Mouse (Mus musculus) hindbrain, postnatal 0 days (tissue): Measurements from ENCODE around the gene Gm45753. TPM values are rescaled to one million over a fixed set of nuclear protein-coding genes. Genes with fewer than 3 reads are reported as not detected.

ENCODE experiments used
- ATAC-seq: fragments of 200-750 bp; cut with Nextera tagmentation; 2 replicates; pipeline ENCODE4 v1.8.0; 2017; ENCODE audit warnings: mild to moderate bottlenecking, moderate TSS enrichment, moderate library complexity
- DNase-seq: peaks from one replicate; pipeline ENCODE4 v3.0.0-alpha.2; 2015; ENCODE audit warnings: low spot score
- H3K27ac ChIP-seq: fragments of 300-500 bp; sonication (generic); 2 replicates; pipeline ENCODE4 v1.5.1; 2014; ENCODE audit warnings: mild to moderate bottlenecking
- H3K27me3 ChIP-seq: fragments of 300-500 bp; sonication (generic); 2 replicates; pipeline ENCODE4 v1.6.1; 2014; ENCODE audit warnings: low read length, mixed read lengths; ENCODE audit not compliant: insufficient read depth
- H3K36me3 ChIP-seq: fragments of 300-500 bp; sonication (generic); 2 replicates; pipeline ENCODE4 v1.6.1; 2014; ENCODE audit warnings: low read length, mixed read lengths; ENCODE audit not compliant: insufficient read depth
- H3K4me1 ChIP-seq: fragments of 300-500 bp; sonication (generic); 2 replicates; pipeline ENCODE4 v1.6.1; 2014; ENCODE audit warnings: antibody characterized with exemption, low read length, mixed read lengths; ENCODE audit not compliant: insufficient read depth
- H3K4me2 ChIP-seq: fragments of 300-500 bp; sonication (generic); 2 replicates; pipeline ENCODE4 v1.6.1; 2014; ENCODE audit warnings: low read depth, mild to moderate bottlenecking, low read length, moderate library complexity, mixed read lengths
- H3K4me3 ChIP-seq: fragments of 300-500 bp; sonication (generic); 2 replicates; pipeline ENCODE4 v1.5.1; 2014; ENCODE audit warnings: low read length
- H3K9ac ChIP-seq: fragments of 300-500 bp; sonication (generic); replicated peaks from 2 replicates; pipeline ENCODE4 v1.6.1; 2014; ENCODE audit warnings: mild to moderate bottlenecking, low read length, moderate library complexity, mixed read lengths
- H3K9me3 ChIP-seq: fragments of 300-500 bp; sonication (generic); 2 replicates; pipeline ENCODE4 v1.6.1; 2016; ENCODE audit warnings: low read length, mixed read lengths
- CTCF ChIP-seq: IDR thresholded peaks from 2 replicates; pipeline ENCODE4 v1.5.1; 2016; ENCODE audit warnings: antibody characterized with exemption, control low read depth, low read depth
- WGBS: fragments of 180-500 bp; shearing (Covaris S2); extraction: QIAGEN DNeasy Blood & Tissue Kit; methylation state at CpG from one replicate; pipeline ENCODE4 v1.1.7; 2014; 5-methylcytosine and 5-hydroxymethylcytosine counted together
- polyA plus RNA-seq: library from polyadenylated mRNA; unstranded; fragments of >200 nt; fragmentation: Nextera tagmentation; extraction: Ambion mirVana; gene quantifications from 2 replicates; pipeline ENCODE4 v1.2.1, GENCODE M21; 2015
- total RNA-seq: library from RNA; depleted of rRNA; stranded (reverse); fragments of >200 nt; gene quantifications from 2 replicates; pipeline ENCODE4 v1.2.3, GENCODE M21; 2014; rRNA removed

Gene Gm45753
- total RNA-seq (not detected in 2 replicates), polyA plus RNA-seq (not detected in 2 replicates)

GRCm38 (mm10) chr8:45308366-45308765, at the start of gene Gm45753:
Gene Gm45753, minus strand, starts transcription at chr8:45308466.
- DNase-seq (no peak), ATAC-seq (no peak)
- H3K4me2 ChIP-seq: no peak within 1 kb of the TSS
- H3K27ac ChIP-seq: no peak within 1 kb of the TSS
- WGBS: 93% methylated on average over 13 of the region's 13 CpGs
- no peak for TF ChIP-seq CTCF
- H3K9ac ChIP-seq: no peak within 1 kb of the TSS
- no peak within 1 kb of the TSS for H3K4me3 ChIP-seq
- H3K27me3 ChIP-seq: no peaks in the 10 kb centered on the region
- no peaks in the 10 kb centered on the region for H3K36me3 ChIP-seq
- H3K9me3 ChIP-seq: no peaks in the 10 kb centered on the region
- no peaks in the 10 kb centered on the region for H3K4me1 ChIP-seq

- Histone ChIP-seq H3K9ac (no peak overlapping the region), H3K4me1 (0 out of 2 replicates have a peak, but pooled peaks cover 2% of the 10 kb centered on the region), H3K27me3 (no peaks in the 10 kb centered on the region), H3K4me2 (no peak overlapping the region), H3K27ac (no peak overlapping the region), H3K36me3 (peaks cover 15% of the 10 kb centered on the region), H3K9me3 (no peaks in the 10 kb centered on the region), H3K4me3 (no peak overlapping the region)
- DNase-seq (no peak), ATAC-seq (no peak)
- 82% methylated on average over 6 of the region's 6 CpGs for WGBS
- no peak for TF ChIP-seq CTCF
Observed at GRCm38 (mm10) chr8:45355809-45356208, 47.5 kb upstream of the Gm45753 start.

- no peaks in the 10 kb centered on the region for H3K27me3 ChIP-seq
- H3K9ac ChIP-seq: no peak overlapping the region
- TF ChIP-seq CTCF: peak; percentile 97
- no peaks in the 10 kb centered on the region for H3K9me3 ChIP-seq
- peak; percentile 78 for DNase-seq
- peaks cover 3% of the 10 kb centered on the region; the same call in 1 of the 2 replicates for H3K36me3 ChIP-seq
- no peak overlapping the region for H3K27ac ChIP-seq
- 18% methylated on average over 6 of the region's 6 CpGs for WGBS
- H3K4me3 ChIP-seq: no peak overlapping the region
- no peaks in the 10 kb centered on the region for H3K4me1 ChIP-seq
- peak; percentile 51; the same call in 1 of the 2 replicates for ATAC-seq
- H3K4me2 ChIP-seq: no peak overlapping the region
Observed at GRCm38 (mm10) chr8:45345031-45345430, 36.8 kb upstream of the Gm45753 start.

- peaks cover 5% of the 10 kb centered on the region; the same call in 1 of the 2 replicates for H3K36me3 ChIP-seq
- H3K9ac ChIP-seq: no peak overlapping the region
- no peak overlapping the region for H3K4me3 ChIP-seq
- H3K4me1 ChIP-seq: no peaks in the 10 kb centered on the region
- no peaks in the 10 kb centered on the region for H3K9me3 ChIP-seq
- no peak overlapping the region for H3K4me2 ChIP-seq
- 93% methylated on average over 8 of the region's 8 CpGs for WGBS
- no peak overlapping the region for H3K27ac ChIP-seq
- TF ChIP-seq CTCF: no peak
- DNase-seq (no peak), ATAC-seq (no peak)
- no peaks in the 10 kb centered on the region for H3K27me3 ChIP-seq
Observed at GRCm38 (mm10) chr8:45344298-45344697, 36.0 kb upstream of the Gm45753 start.

GRCm38 (mm10) chr8:45341630-45342628, 33.7 kb upstream of the Gm45753 start:
- ATAC-seq (no peak), DNase-seq (no peak)
- TF ChIP-seq CTCF: no peak
- 87% methylated on average over 12 of the region's 12 CpGs for WGBS
- Histone ChIP-seq H3K27ac (no peak overlapping the region), H3K36me3 (peaks cover 5% of the 10 kb centered on the region; the same call in 1 of the 2 replicates), H3K4me3 (no peak overlapping the region), H3K9ac (no peak overlapping the region), H3K4me2 (no peak overlapping the region), H3K27me3 (no peaks in the 10 kb centered on the region), H3K9me3 (no peaks in the 10 kb centered on the region), H3K4me1 (no peaks in the 10 kb centered on the region)

- no peaks in the 10 kb centered on the region for H3K27me3 ChIP-seq
- peak overlapping the region; percentile 72 for H3K4me3 ChIP-seq
- DNase-seq: no peak
- H3K4me2 ChIP-seq: peak overlapping the region; percentile 97
- WGBS: 3% methylated on average over 8 of the region's 8 CpGs
- peak; percentile 64 for ATAC-seq
- peaks cover 7% of the 10 kb centered on the region; the same call in 1 of the 2 replicates for H3K4me1 ChIP-seq
- TF ChIP-seq CTCF: no peak
- no peaks in the 10 kb centered on the region; the same call in 1 of the 2 replicates for H3K36me3 ChIP-seq
- H3K27ac ChIP-seq: no peak overlapping the region
- H3K9me3 ChIP-seq: no peaks in the 10 kb centered on the region
- H3K9ac ChIP-seq: peak overlapping the region; percentile 57; the same call in 1 of the 2 replicates
Observed at GRCm38 (mm10) chr8:45333493-45333892, 25.2 kb upstream of the Gm45753 start.
